Mouse (Mus musculus) testis, adult 2 months (tissue): Measurements from ENCODE around the gene Gja5. TPM values are rescaled to one million over a fixed set of nuclear protein-coding genes. Genes with fewer than 3 reads are reported as not detected.

Experiments used
- H3K27ac ChIP-seq: fragments of 200-500 bp; 2 replicates; pipeline ENCODE4 v1.5.1; 2012; ENCODE audit warnings: low read depth, low read length; ENCODE audit not compliant: control insufficient read depth, insufficient read depth
- H3K27me3 ChIP-seq: fragments of 200-500 bp; 2 replicates; pipeline ENCODE4 v1.6.1; 2012; ENCODE audit warnings: mild to moderate bottlenecking, low read length, moderate library complexity; ENCODE audit not compliant: control insufficient read depth, insufficient read depth
- H3K36me3 ChIP-seq: fragments of 200-500 bp; 2 replicates; pipeline ENCODE4 v1.6.1; 2012; ENCODE audit warnings: mild to moderate bottlenecking, low read length; ENCODE audit not compliant: control insufficient read depth, insufficient read depth
- H3K4me1 ChIP-seq: fragments of 200-500 bp; 2 replicates; pipeline ENCODE4 v1.6.1; 2012; ENCODE audit warnings: low read length; ENCODE audit not compliant: control insufficient read depth, insufficient read depth
- H3K4me3 ChIP-seq: fragments of 200-500 bp; 2 replicates; pipeline ENCODE4 v1.5.1; 2012; ENCODE audit warnings: low read depth, mild to moderate bottlenecking, low read length, moderate library complexity, mixed read lengths; ENCODE audit not compliant: control insufficient read depth
- CTCF ChIP-seq: fragments of 200-500 bp; IDR thresholded peaks from 2 replicates; pipeline ENCODE4 v1.5.1; 2012; ENCODE audit warnings: low read depth, mild to moderate bottlenecking, inconsistent platforms, low read length, moderate library complexity; ENCODE audit not compliant: control insufficient read depth, insufficient read depth, insufficient replicate concordance
- POLR2A ChIP-seq: fragments of 200-500 bp; IDR thresholded peaks from 2 replicates; pipeline ENCODE4 v1.6.1; 2012; ENCODE audit warnings: low read depth, mild to moderate bottlenecking, inconsistent platforms, low read length, moderate library complexity; ENCODE audit not compliant: control insufficient read depth
- polyA plus RNA-seq: library from polyadenylated mRNA; depleted of rRNA; stranded (reverse); fragments of >200 nt; gene quantifications from 2 replicates; pipeline ENCODE4 v1.2.3, GENCODE M21; 2012; rRNA removed

The Gja5 gene
- polyA plus RNA-seq, 1 experiment = 0.26 TPM

DNA sequence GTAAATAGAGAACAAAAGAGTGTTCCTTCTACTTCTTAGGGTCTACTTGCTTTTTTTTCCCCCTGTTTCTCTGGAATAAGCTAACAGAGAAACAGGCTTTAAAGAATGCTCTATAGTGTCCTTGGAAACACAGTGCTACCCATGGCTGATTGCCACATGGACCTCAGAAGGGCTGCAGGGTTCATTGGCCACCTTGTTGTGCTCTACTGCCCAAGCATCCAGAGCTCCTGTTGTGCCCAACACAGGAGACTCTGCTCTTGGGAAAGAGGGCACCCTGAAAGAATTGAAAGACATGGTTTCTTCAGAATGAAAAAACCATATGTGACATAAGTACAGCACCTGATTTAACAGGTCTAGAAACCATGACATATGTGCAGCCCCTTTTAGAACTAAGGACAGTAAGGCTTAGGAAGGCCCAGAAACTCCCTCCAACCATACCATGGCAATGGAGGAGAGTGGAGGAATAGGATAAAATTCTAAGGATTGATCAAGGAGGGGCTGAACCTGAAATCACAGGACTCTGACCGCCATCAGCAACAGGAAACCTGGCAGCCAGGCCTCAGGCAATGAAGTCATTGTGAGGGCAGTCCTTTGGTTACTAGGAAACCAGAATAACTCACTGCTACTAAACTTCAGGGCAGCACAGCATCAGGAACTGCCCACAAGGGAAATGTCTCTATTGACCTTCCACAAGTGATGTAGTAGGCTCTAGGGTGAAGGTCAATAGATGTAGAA, 200.4 kb downstream of the Gja5 start:
- H3K4me1 ChIP-seq = no peaks in the 10 kb centered on the region
- peak overlapping the region; percentile 44 for H3K4me3 ChIP-seq
- TF ChIP-seq POLR2A (no peak), CTCF (no peak)
- H3K36me3 ChIP-seq = no peaks in the 10 kb centered on the region
- no peaks in the 10 kb centered on the region for H3K27me3 ChIP-seq
- no peak overlapping the region for H3K27ac ChIP-seq

DNA sequence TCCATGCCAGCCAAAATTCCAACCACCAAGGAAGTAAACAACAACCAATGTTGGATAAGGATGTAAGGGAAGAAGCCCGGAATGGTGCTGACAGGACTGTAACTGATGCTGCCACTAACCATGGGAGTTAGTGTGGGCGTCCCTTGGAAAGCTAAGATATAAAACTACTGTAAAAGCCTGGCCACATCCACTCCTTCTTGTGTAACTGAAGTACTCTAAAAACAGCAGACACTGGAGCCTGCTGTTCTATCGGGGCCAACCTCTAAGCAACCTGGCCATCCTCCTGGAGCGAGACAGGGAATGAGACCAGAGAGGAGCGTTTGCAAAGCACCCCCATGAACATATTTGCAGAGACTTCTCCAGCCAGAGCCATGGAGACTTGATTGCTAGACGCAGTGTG, 213.0 kb downstream of the Gja5 start:
- TF ChIP-seq CTCF (no peak), POLR2A (no peak)
- Histone ChIP-seq H3K4me3 (peak overlapping the region; percentile 8; the same call in 1 of the 2 replicates), H3K27me3 (no peaks in the 10 kb centered on the region), H3K4me1 (peaks cover 5% of the 10 kb centered on the region), H3K36me3 (no peaks in the 10 kb centered on the region), H3K27ac (no peak overlapping the region)

DNA sequence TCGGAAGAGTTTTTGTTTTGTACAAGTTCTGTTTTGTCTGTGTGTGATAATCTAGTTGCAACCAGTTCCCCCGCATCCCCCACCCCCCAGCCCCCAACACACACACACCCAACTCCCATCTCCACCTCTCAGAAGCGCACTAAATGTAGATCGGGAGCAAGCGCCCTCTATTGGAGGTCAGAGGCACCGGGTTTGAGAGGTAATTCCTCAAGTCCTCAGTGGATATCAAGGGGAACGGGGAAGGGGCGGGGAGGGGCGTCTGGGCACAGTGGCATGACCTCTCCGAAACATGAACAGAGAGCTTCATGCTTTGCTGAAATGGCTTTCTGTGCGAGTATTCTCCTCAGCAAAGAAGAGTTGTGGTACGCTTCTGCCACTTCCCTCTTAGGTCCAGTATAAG, 213.8 kb downstream of the Gja5 start:
- TF ChIP-seq CTCF (no peak), POLR2A (no peak)
- peaks cover 5% of the 10 kb centered on the region for H3K4me1 ChIP-seq
- no peak overlapping the region for H3K4me3 ChIP-seq
- H3K27ac ChIP-seq = no peak overlapping the region
- H3K27me3 ChIP-seq = no peaks in the 10 kb centered on the region
- H3K36me3 ChIP-seq = no peaks in the 10 kb centered on the region

DNA sequence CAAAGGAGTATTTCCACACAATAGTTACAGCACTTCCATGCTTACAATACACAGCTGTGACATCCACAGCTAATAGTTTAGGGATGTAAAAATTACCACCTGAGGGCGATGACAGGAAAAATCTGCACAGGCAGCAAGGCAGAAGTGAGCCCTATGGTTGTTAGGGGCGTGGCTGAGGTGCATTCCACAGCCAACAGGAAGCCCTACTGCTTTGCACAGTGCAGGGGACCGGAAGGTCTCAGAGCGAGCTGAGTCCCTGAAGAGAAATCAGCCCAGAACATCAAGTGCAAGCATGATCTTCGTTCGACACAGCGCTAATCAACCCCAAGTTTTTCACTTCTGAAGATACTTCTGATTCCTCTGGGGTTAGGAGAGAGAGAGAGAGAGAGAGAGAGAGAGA, 219.7 kb downstream of the Gja5 start:
- H3K36me3 ChIP-seq = no peaks in the 10 kb centered on the region
- TF ChIP-seq POLR2A = no peak
- no peak for TF ChIP-seq CTCF
- H3K27me3 ChIP-seq = no peaks in the 10 kb centered on the region
- no peak overlapping the region for H3K4me3 ChIP-seq
- no peaks in the 10 kb centered on the region for H3K4me1 ChIP-seq
- no peak overlapping the region for H3K27ac ChIP-seq

Other genes with a start within 250 kb of the Gja5 start
- 0.48 and 0.52 TPM in 2 replicates for gene Ankrd35, start 234.6 kb upstream of the Gja5 start, polyA plus RNA-seq
- 6.9 and 7.2 TPM in 2 replicates for gene Pias3, start 208.3 kb upstream of the Gja5 start, polyA plus RNA-seq
- 2.1 TPM in 2 replicates for gene Nudt17, start 196.1 kb upstream of the Gja5 start, polyA plus RNA-seq
- 40.1 and 40.4 TPM in 2 replicates for gene Polr3c, start 177.1 kb upstream of the Gja5 start, polyA plus RNA-seq
- 8.4 and 9.4 TPM in 2 replicates for gene Rnf115, start 177.0 kb upstream of the Gja5 start, polyA plus RNA-seq
- gene Pdzk1, start 75.4 kb upstream of the Gja5 start, polyA plus RNA-seq = 132 and 143 TPM in 2 replicates
- not detected in 2 replicates for gene Cd160, start 75.3 kb upstream of the Gja5 start, polyA plus RNA-seq
- gene Gpr89, start 653 bp downstream of the Gja5 start, polyA plus RNA-seq = 21.7 and 24.3 TPM in 2 replicates
- gene Gja8, start 21.3 kb downstream of the Gja5 start, polyA plus RNA-seq = 0.19 and 0.23 TPM in 2 replicates